Mouse (Mus musculus) c-Kit-positive CD71-positive TER-119-negative erythroid progenitor cells, embryonic 14.5 days (primary cell): ENCODE measurements at regions not wholly inside any gene's neighbourhood (a gene's known extent, or its start where the extent isn't known, plus 50 kb on each side); places are given as distances from the start of the nearest gene placed in this dataset.

Experiments
- DNase-seq: peaks from one replicate; pipeline ENCODE4 v3.0.0-alpha.2; 2013; ENCODE audit warnings: low read depth

- DNase-seq, result no peak
Measured at GRCm38 (mm10) chr2:179007766-179008165, 434.5 kb upstream of the Cdh4 start.

GRCm38 (mm10) chr2:179013891-179014593, 428.2 kb upstream of the Cdh4 start:
- DNase-seq, result no peak

- no peak for DNase-seq
Measured at GRCm38 (mm10) chr2:179022675-179023194, 419.5 kb upstream of the Cdh4 start.

- no peak for DNase-seq
Measured at GRCm38 (mm10) chr2:179024225-179024624, 418.0 kb upstream of the Cdh4 start.

GRCm38 (mm10) chr2:179033171-179033570, 409.1 kb upstream of the Cdh4 start:
- DNase-seq, result no peak

- DNase-seq, result no peak
Measured at GRCm38 (mm10) chr2:179035446-179035845, 406.8 kb upstream of the Cdh4 start.

- DNase-seq, result no peak
Measured at GRCm38 (mm10) chr2:179039697-179040096, 402.5 kb upstream of the Cdh4 start.

GRCm38 (mm10) chr2:179043671-179044070, 398.6 kb upstream of the Cdh4 start:
- no peak for DNase-seq

GRCm38 (mm10) chr2:179045361-179045760, 396.9 kb upstream of the Cdh4 start:
- DNase-seq, result no peak

GRCm38 (mm10) chr2:179054441-179054840, 387.8 kb upstream of the Cdh4 start:
- no peak for DNase-seq

- DNase-seq, result no peak
Measured at GRCm38 (mm10) chr2:179064616-179065015, 377.6 kb upstream of the Cdh4 start.

- no peak for DNase-seq
Measured at GRCm38 (mm10) chr2:179069520-179069919, 372.7 kb upstream of the Cdh4 start.

- DNase-seq, result no peak
Measured at GRCm38 (mm10) chr2:179070346-179070745, 371.9 kb upstream of the Cdh4 start.

- no peak for DNase-seq
Measured at GRCm38 (mm10) chr2:179080462-179081274, 361.6 kb upstream of the Cdh4 start.

- DNase-seq, result no peak
Measured at GRCm38 (mm10) chr2:179086915-179087314, 355.3 kb upstream of the Cdh4 start.

- no peak for DNase-seq
Measured at GRCm38 (mm10) chr2:179091480-179091879, 350.8 kb upstream of the Cdh4 start.

GRCm38 (mm10) chr2:179093996-179094395, 348.2 kb upstream of the Cdh4 start:
- no peak for DNase-seq

GRCm38 (mm10) chr2:179095981-179096380, 346.2 kb upstream of the Cdh4 start:
- no peak for DNase-seq

- DNase-seq, result no peak
Measured at GRCm38 (mm10) chr2:179096861-179097260, 345.4 kb upstream of the Cdh4 start.

- no peak for DNase-seq
Measured at GRCm38 (mm10) chr2:179099783-179100182, 342.4 kb upstream of the Cdh4 start.

- no peak for DNase-seq
Measured at GRCm38 (mm10) chr2:179103114-179103513, 339.1 kb upstream of the Cdh4 start.

GRCm38 (mm10) chr2:179112951-179113350, 329.3 kb upstream of the Cdh4 start:
- no peak for DNase-seq

GRCm38 (mm10) chr2:179128018-179128417, 314.2 kb upstream of the Cdh4 start:
- DNase-seq, result no peak
